Mouse (Mus musculus) brain, embryonic 14.5 days (tissue): ENCODE results near the gene Peli2. TPM values are rescaled to one million over a fixed set of nuclear protein-coding genes. Genes with fewer than 3 reads are reported as not detected.
A peak's percentile ranks its signal among the peaks of the same experiment; 100 is the strongest.

Source experiments
- DNase-seq: peaks from one replicate; pipeline ENCODE4 v3.0.0-alpha.2; 2011; ENCODE audit warnings: low read depth
- CTCF ChIP-seq: fragments of 200-500 bp; IDR thresholded peaks from 2 replicates; pipeline ENCODE4 v1.5.1; 2012; ENCODE audit warnings: inconsistent platforms, mild to moderate bottlenecking, moderate library complexity, borderline replicate concordance; ENCODE audit not compliant: insufficient read depth, insufficient read length; ENCODE audit errors: extremely low read depth
- POLR2A ChIP-seq: fragments of 200-500 bp; IDR thresholded peaks from 2 replicates; pipeline ENCODE4 v1.6.1; 2012; ENCODE audit warnings: mild to moderate bottlenecking, inconsistent platforms, borderline replicate concordance; ENCODE audit not compliant: poor library complexity, insufficient read depth, insufficient read length, severe bottlenecking; ENCODE audit errors: extremely low read depth
- polyA plus RNA-seq: library from polyadenylated mRNA; depleted of rRNA; stranded (reverse); fragments of >200 nt; gene quantifications from 2 replicates; pipeline ENCODE4 v1.2.3, GENCODE M21; 2012

Gene Peli2
- polyA plus RNA-seq, 1 experiment: 18.0 TPM

GRCm38 (mm10) chr14:48155153-48155552 is 34.5 kb downstream of the Peli2 start:
- TF ChIP-seq CTCF (no peak), POLR2A (no peak)
- no peak for DNase-seq

DNA sequence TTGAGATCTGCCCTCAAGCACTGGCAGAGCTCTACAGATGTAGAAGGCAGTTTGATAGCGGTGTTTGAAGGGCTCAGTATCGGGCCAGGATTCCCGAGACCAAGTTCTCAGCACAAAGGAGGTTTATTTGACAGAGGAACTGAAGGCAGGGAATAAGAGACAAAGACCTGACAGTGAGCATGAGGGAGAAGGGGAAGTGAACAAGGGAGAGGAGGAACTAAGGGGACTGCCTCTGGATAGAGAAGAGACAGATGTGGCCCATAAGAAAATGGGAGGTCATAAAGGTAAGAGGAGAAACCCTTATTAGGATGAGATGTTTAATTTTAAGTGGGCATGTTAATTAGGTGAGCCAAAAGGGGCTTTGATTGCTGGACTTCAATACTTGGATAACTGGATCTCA is 36.5 kb downstream of the Peli2 start:
- no peak for TF ChIP-seq POLR2A
- no peak for TF ChIP-seq CTCF
- no peak for DNase-seq

DNA sequence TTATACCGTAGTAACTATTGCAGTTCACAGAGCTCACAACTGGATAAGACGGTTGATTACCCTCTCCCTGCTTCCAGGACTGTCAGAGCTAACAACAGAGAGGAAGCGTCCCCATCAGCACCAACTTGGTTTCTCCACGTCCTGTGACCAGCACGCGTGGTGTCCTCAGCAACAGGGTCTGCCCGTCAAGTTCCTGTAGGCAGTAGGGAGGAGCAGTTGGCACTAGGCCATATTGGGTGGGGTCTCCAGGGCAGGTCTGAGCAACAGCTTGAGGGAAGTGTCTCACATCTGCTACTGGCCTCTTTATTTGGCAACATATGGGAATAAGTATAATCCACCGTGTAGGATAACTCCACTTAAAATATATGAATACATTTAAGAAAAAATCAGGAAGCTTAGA is 37.2 kb downstream of the Peli2 start:
- TF ChIP-seq CTCF: no peak
- no peak for TF ChIP-seq POLR2A

GRCm38 (mm10) chr14:48159401-48159800 is 38.8 kb downstream of the Peli2 start:
- TF ChIP-seq POLR2A (no peak), CTCF (no peak)
- DNase-seq: no peak

More for the DNA sequence above, 37.2 kb downstream of the Peli2 start:
- no peak for DNase-seq

- no peak for DNase-seq
- TF ChIP-seq POLR2A (no peak), CTCF (no peak)
Observed at GRCm38 (mm10) chr14:48162446-48162845, 41.8 kb downstream of the Peli2 start.

- no peak for DNase-seq
- no peak for TF ChIP-seq CTCF
- no peak for TF ChIP-seq POLR2A
Observed at GRCm38 (mm10) chr14:48164917-48165316, 44.3 kb downstream of the Peli2 start.

GRCm38 (mm10) chr14:48166396-48166795 is 45.8 kb downstream of the Peli2 start:
- no peak for DNase-seq
- TF ChIP-seq CTCF: no peak
- TF ChIP-seq POLR2A: no peak

DNA sequence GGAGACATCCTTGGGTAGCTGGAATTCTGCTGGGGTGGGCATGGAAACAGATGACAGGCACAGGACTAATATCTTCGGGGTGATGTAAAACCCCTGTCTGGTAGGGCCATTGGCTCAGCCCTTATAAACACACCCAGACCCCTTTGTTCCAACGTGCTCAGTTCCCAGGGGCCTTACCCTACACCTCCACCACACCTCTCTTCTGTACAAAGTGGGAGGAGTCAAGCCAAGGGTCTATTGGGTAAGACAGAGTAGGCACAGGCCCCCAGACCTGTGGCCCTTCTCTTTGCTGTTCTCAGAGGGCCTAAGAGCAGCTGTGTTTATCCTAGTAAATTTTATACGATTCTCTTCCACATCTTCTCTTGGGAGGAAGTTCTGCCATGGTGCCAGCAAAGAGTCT is 46.4 kb downstream of the Peli2 start:
- no peak for DNase-seq
- TF ChIP-seq POLR2A (no peak), CTCF (no peak)

GRCm38 (mm10) chr14:48168116-48168515 is 47.5 kb downstream of the Peli2 start:
- no peak for DNase-seq
- TF ChIP-seq POLR2A: no peak
- TF ChIP-seq CTCF: no peak

- TF ChIP-seq POLR2A: no peak
- TF ChIP-seq CTCF: peak; percentile 76
- peak; percentile 80 for DNase-seq
Observed at GRCm38 (mm10) chr14:48169970-48170369, 49.3 kb downstream of the Peli2 start.

DNA sequence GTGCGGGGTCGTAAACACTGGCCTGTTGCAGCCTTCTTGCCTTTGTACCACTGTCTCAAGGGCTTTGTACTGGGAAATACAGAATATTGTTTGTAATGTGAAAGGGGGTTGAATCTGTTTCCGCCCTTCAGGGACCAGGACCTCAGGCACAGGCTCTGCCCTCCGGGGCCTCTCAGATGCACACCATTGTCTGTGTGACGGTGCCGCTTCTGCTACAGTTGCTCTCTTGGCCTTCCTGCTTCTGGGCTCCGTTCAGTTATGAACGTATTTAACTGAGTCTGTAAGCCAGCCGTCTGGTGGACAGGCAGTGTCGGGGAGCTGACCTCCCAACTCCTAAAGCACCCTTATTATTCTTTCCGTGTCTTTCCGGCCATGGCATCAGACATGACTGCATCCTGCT is 50.6 kb downstream of the Peli2 start:
- TF ChIP-seq CTCF: no peak
- TF ChIP-seq POLR2A: no peak
- no peak for DNase-seq

GRCm38 (mm10) chr14:48172026-48172425 is 51.4 kb downstream of the Peli2 start:
- TF ChIP-seq CTCF (no peak), POLR2A (no peak)
- peak; percentile 85 for DNase-seq
